ENCODE assay signal across 17 mouse cellular contexts in the genomic region with DNA sequence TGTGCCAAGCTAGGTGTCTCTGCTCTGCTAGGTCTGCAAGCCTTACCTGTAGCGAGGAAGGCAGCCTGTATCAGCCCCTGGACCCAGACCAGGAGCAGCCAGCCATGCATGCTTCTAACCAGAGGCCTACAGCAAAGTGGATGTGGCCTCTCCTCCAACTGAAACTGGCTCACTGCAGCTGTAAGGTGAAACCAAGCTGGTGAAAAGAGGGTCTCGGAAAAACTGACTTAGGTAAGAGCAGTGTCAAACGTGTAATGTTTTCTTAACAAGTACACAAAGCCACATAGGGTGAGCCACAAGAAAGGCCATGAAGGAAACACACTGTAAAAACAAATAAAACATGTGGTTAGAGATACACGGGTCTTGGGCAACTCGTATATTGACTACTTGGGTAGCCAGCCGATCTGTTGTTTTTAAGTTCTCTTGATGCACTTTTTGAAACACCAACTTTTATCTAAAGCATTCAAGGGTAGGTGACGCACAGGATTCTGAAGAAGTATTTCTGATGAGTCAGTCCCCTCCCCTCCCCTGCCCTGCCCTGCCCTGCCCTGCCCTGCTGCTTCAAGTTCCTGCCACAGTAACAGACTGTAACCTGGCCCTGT. TPM values are rescaled to one million over a fixed set of nuclear protein-coding genes. Genes with fewer than 3 reads are reported as not detected.
DNase-seq lines count a peak whose midpoint lies in the region; ATAC-seq and TF ChIP-seq lines count a peak whose summit lies in the region.
"Had no signal": no experiment of that assay in that cellular context is flagged by ENCODE, and none has a peak within 500 bp of the region (broad histone marks: within the 10 kb centered on the region; RNA-seq: fewer than 3 reads in every experiment).

A gene (minus strand): TSS at position 169 of the 602 bp plus-strand sequence.

- no peak within 1 kb of the TSS for H3K9ac ChIP-seq in hindbrain, embryonic 11.5 days (ENCODE audit: low read depth, low read length)
- H3K9ac ChIP-seq: hindbrain, embryonic 13.5 days; liver, embryonic 13.5 days had no signal

- peaks cover 10% of the 10 kb centered on the region for H3K4me1 ChIP-seq in thymus, adult 2 months (replicated peaks; ENCODE audit: control insufficient read depth, insufficient read depth, low read length)
- no peaks in the 10 kb centered on the region for H3K4me1 ChIP-seq in hindbrain, embryonic 11.5 days (replicated peaks; ENCODE audit: control insufficient read depth, insufficient read depth, low read length)
- H3K4me1 ChIP-seq: hindbrain, embryonic 13.5 days; liver, embryonic 13.5 days had no signal

- no peak within 1 kb of the TSS for H3K4me2 ChIP-seq in hindbrain, embryonic 11.5 days (replicated peaks; ENCODE audit: low read depth, low read length)
- H3K4me2 ChIP-seq: hindbrain, embryonic 13.5 days; liver, embryonic 13.5 days had no signal

- no peaks in the 10 kb centered on the region for H3K27me3 ChIP-seq in thymus, adult 2 months (ENCODE audit: control insufficient read depth, insufficient read depth, low read length)
- H3K27me3 ChIP-seq in hindbrain, embryonic 11.5 days (ENCODE audit: control insufficient read depth, insufficient read depth, low read length) = no peaks in the 10 kb centered on the region
- H3K27me3 ChIP-seq: hindbrain, embryonic 13.5 days; liver, embryonic 13.5 days had no signal

- peak; percentile 55 for ATAC-seq in megakaryocyte, adult 5-6 weeks (ENCODE audit: poor library complexity, severe bottlenecking)
- ATAC-seq in hindbrain, embryonic 11.5 days (ENCODE audit: low FRiP score) = no peak
- no peak for ATAC-seq in erythroblast, adult 5-6 weeks (replicated peaks; ENCODE audit: low FRiP score, poor library complexity, severe bottlenecking)

- TF ChIP-seq POLR2A in thymus, adult 2 months (IDR thresholded peaks at IDR 0.05; ENCODE audit: control insufficient read depth, extremely low read depth, insufficient read depth, low read length, poor library complexity) = no peak

- no peaks in the 10 kb centered on the region for H3K36me3 ChIP-seq in thymus, adult 2 months (ENCODE audit: control insufficient read depth, insufficient read depth, low read length)
- no peaks in the 10 kb centered on the region for H3K36me3 ChIP-seq in hindbrain, embryonic 11.5 days (ENCODE audit: control insufficient read depth, insufficient read depth, low read length)
- H3K36me3 ChIP-seq: embryonic facial prominence, embryonic 10.5 days; hindbrain, embryonic 13.5 days; liver, embryonic 13.5 days had no signal

- 28% methylated on average over 7 of the region's 7 CpGs for WGBS in thymus, adult 2 months
- WGBS in hindbrain, embryonic 11.5 days = 75% methylated on average over 7 of the region's 7 CpGs

- no peak for TF ChIP-seq CTCF in thymus, adult 2 months (IDR thresholded peaks at IDR 0.05; ENCODE audit: borderline replicate concordance, control insufficient read depth, extremely low read depth, insufficient read depth, low read length, poor library complexity)

- no peak within 1 kb of the TSS for H3K4me3 ChIP-seq in thymus, adult 2 months (ENCODE audit: control insufficient read depth, insufficient read depth, low read length)
- no peak within 1 kb of the TSS for H3K4me3 ChIP-seq in hindbrain, embryonic 11.5 days (ENCODE audit: low read depth, low read length)
- H3K4me3 ChIP-seq: embryonic facial prominence, embryonic 10.5 days; hindbrain, embryonic 13.5 days; liver, embryonic 13.5 days had no signal

- DNase-seq in adrenal gland, postnatal 14 days = peak; percentile 33
- DNase-seq in adrenal gland, postnatal 25 days = no peak
- DNase-seq in thymus, adult 2 months = peak; percentile 14
- DNase-seq in thymus, postnatal 10 days (ENCODE audit: low spot score in 2 of 2) = no peak
- no peak for DNase-seq in hindbrain, embryonic 11.5 days (ENCODE audit: low spot score)
- DNase-seq in frontal cortex, adult 2 months (ENCODE audit: extremely low spot score in 1 of 2, low spot score in 1 of 2) = no peak
- DNase-seq: B cell, adult 2 months; cerebellum, adult 8-10 months; kidney, adult 2 months; liver, embryonic 13.5 days; lung, postnatal 4 days had no signal

- peak within 1 kb of the TSS; percentile 46; the same call in 1 of the 2 replicates for H3K27ac ChIP-seq in thymus, adult 2 months (ENCODE audit: control insufficient read depth, insufficient read depth, low read length)
- no peak within 1 kb of the TSS for H3K27ac ChIP-seq in hindbrain, embryonic 11.5 days (ENCODE audit: low read depth, low read length)
- H3K27ac ChIP-seq: embryonic facial prominence, embryonic 10.5 days; hindbrain, embryonic 13.5 days; liver, embryonic 13.5 days had no signal

- no peaks in the 10 kb centered on the region for H3K9me3 ChIP-seq in hindbrain, embryonic 11.5 days (ENCODE audit: control insufficient read depth, low read length)
- H3K9me3 ChIP-seq: embryonic facial prominence, embryonic 10.5 days; hindbrain, embryonic 13.5 days; liver, embryonic 13.5 days had no signal

RNA-seq across cellular contexts. Expression of the gene that starts here (rescaled TPM):
- 0.41 TPM in 1 of 2 replicates, not detected in the other for total RNA-seq in adrenal gland, postnatal 14 days (2021)
- not detected in 2 replicates for total RNA-seq in adrenal gland, postnatal 25 days (2021)
- 5.1 and 5.2 TPM in 2 replicates for polyA plus RNA-seq in thymus, adult 2 months (2012; rRNA removed)
- total RNA-seq in megakaryocyte, adult 5-6 weeks (2015) = 0.40 TPM in 1 of 2 replicates, not detected in the other
- not detected in 2 replicates for total RNA-seq in megakaryocyte, adult 5-6 weeks (2017)
- not detected in 2 replicates for polyA plus RNA-seq in hindbrain, embryonic 11.5 days (2014; fragmentation: Nextera tagmentation; extraction: Ambion mirVana)
- 0.19 TPM in 1 of 2 replicates, not detected in the other for polyA plus RNA-seq in frontal cortex, adult 2 months (2012; rRNA removed)
- not detected in 2 replicates for total RNA-seq in erythroblast, adult 5-6 weeks (2015; ENCODE audit: low replicate concordance)
- not detected in 2 replicates for total RNA-seq in erythroblast, adult 5-6 weeks (2017; ENCODE audit: low replicate concordance)
- total RNA-seq: layer of hippocampus, adult 18-20 months; left cerebral cortex, postnatal 10 days had no signal
- polyA plus RNA-seq: embryonic facial prominence, embryonic 10.5 days; hindbrain, embryonic 13.5 days; liver, embryonic 13.5 days had no signal

Comparison
In these comparisons a context has a peak if more than half of its experiments do, and no peak if none do; other contexts are left out.
1. Peak in DNase-seq in adrenal gland, postnatal 14 days; RNA of the gene not detected or under 1 TPM.
2. Peak in ATAC-seq in megakaryocyte, adult 5-6 weeks; RNA of the gene not detected or under 1 TPM.